Mouse (Mus musculus): ENCODE data around the gene Hist3h2a.

- TF ChIP-seq CTCF (IDR thresholded peaks at IDR 0.05; ENCODE audit: borderline replicate concordance, extremely low read depth, insufficient read depth, insufficient read length), result no peak
- TF ChIP-seq POLR2A (IDR thresholded peaks at IDR 0.05; ENCODE audit: borderline replicate concordance, extremely low read depth, insufficient read depth, insufficient read length, poor library complexity, severe bottlenecking), result no peak
These were observed 4.8 kb downstream of the Hist3h2a start for GRCm38 (mm10) chr11:58959186-58959825.
